8 mouse cellular contexts compared by ENCODE assay signal in the genomic region with DNA sequence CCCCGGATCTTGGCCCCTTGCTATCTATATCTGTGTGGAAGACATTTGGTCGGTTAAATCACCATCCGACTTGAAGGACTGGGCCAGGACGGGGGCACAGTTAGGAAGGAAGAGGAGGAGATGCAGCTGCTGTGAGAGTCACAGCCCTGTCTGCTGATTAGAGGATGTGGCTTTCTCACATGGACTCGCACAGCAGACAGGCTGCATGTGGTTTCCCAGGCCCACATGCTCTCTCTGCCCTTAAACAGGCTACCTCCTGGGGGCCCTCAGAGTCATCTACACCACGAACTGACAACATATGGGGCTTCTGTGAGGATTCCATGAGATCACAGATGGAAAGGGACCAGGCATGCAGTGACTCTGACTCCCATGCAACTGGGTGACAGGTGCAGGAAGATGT.
A peak's percentile ranks its signal among the peaks of the same experiment; 100 is the strongest.
DNase-seq lines count a peak whose midpoint lies in the region; ATAC-seq and TF ChIP-seq lines count a peak whose summit lies in the region.

No protein-coding gene starts in this region.

- H3K36me3 ChIP-seq in lung, embryonic 16.5 days (ENCODE audit: control insufficient read depth, insufficient read depth, low read length), result no peaks in the 10 kb centered on the region

- peak in 1 of 2 experiments; percentile 11 for DNase-seq in layer of hippocampus, adult 2 months (ENCODE audit: low spot score in 2 of 2)
- no peak for DNase-seq in layer of hippocampus, postnatal 25 days (ENCODE audit: extremely low spot score in 1 of 2, low spot score in 1 of 2)
- peak; percentile 33 to 64 for DNase-seq in spleen, postnatal 4 days (ENCODE audit: low spot score in 2 of 2)
- DNase-seq in right cerebral cortex, adult 18-20 months, result no peak
- no peak for DNase-seq in embryo, embryonic 10.5 days (ENCODE audit: low spot score)
- DNase-seq in frontal cortex, postnatal 10 days (ENCODE audit: low spot score in 2 of 2), result no peak

- H3K27me3 ChIP-seq in lung, embryonic 16.5 days (ENCODE audit: control insufficient read depth, insufficient read depth, low read depth, low read length), result no peaks in the 10 kb centered on the region

- no peak for TF ChIP-seq CTCF in layer of hippocampus, adult 2 months (conservative IDR thresholded peaks at IDR 0.05)

- no peaks in the 10 kb centered on the region for H3K4me1 ChIP-seq in lung, embryonic 16.5 days (replicated peaks; ENCODE audit: control insufficient read depth, insufficient read depth, low read length)

- H3K27ac ChIP-seq in layer of hippocampus, adult 2 months, result peak overlapping the region; percentile 54
- no peak overlapping the region for H3K27ac ChIP-seq in lung, embryonic 16.5 days (ENCODE audit: low read length)

- no peak overlapping the region for H3K4me2 ChIP-seq in lung, embryonic 16.5 days (ENCODE audit: low read depth, low read length)

- H3K9me3 ChIP-seq in lung, embryonic 16.5 days (ENCODE audit: control insufficient read depth, low read length), result no peaks in the 10 kb centered on the region

- no peak overlapping the region for H3K4me3 ChIP-seq in layer of hippocampus, adult 2 months
- no peak overlapping the region for H3K4me3 ChIP-seq in lung, embryonic 16.5 days (ENCODE audit: low read length)

- peak; percentile 89 for ATAC-seq in common myeloid progenitor, adult 5-6 weeks (replicated peaks; ENCODE audit: low read depth, poor library complexity, severe bottlenecking)
- ATAC-seq in lung, embryonic 16.5 days (ENCODE audit: low read depth), result 0 out of 2 replicates have a peak, but pooled peaks have one; percentile 52

- WGBS in lung, embryonic 16.5 days, result 44% methylated on average over 6 of the region's 6 CpGs

- no peak overlapping the region for H3K9ac ChIP-seq in lung, embryonic 16.5 days (ENCODE audit: low read length)

Comparison
In these comparisons a context has a peak if more than half of its experiments do, and no peak if none do; other contexts are left out.
1. DNase-seq: peak in spleen, postnatal 4 days (2 of 2); none in layer of hippocampus, postnatal 25 days (0 of 2), right cerebral cortex, adult 18-20 months (single experiment), embryo, embryonic 10.5 days (single experiment) and frontal cortex, postnatal 10 days (0 of 2).